Mouse (Mus musculus): ENCODE data around the gene Pex14. TPM values are rescaled to one million over a fixed set of nuclear protein-coding genes. Genes with fewer than 3 reads are reported as not detected.

Pex14 gene
- polyA plus RNA-seq, 1 experiment from 2014 or later: 21.4 TPM

GRCm38 (mm10) chr4:148972707-148973106 is 127.0 kb downstream of the Pex14 start:
- Histone ChIP-seq H3K4me3 (ENCODE audit: inconsistent target) (no peak overlapping the region), H3K36me3 (ENCODE audit: inconsistent target) (no peaks in the 10 kb centered on the region), H3K27ac (no peak overlapping the region), H3K79me2 (ENCODE audit: inconsistent target) (no peaks in the 10 kb centered on the region)
- 94% methylated on average over 14 of the region's 14 CpGs for WGBS (ENCODE audit: missing documents)

- H3K4me3 ChIP-seq (ENCODE audit: inconsistent target): no peak overlapping the region
- WGBS (ENCODE audit: missing documents): 97% methylated on average over 3 of the region's 3 CpGs
- H3K79me2 ChIP-seq (ENCODE audit: inconsistent target): no peaks in the 10 kb centered on the region
- H3K36me3 ChIP-seq (ENCODE audit: inconsistent target): no peaks in the 10 kb centered on the region
- H3K27ac ChIP-seq: no peak overlapping the region
Measured at GRCm38 (mm10) chr4:148971613-148972242, 127.9 kb downstream of the Pex14 start.

- WGBS (ENCODE audit: missing documents): 92% methylated on average over 4 of the region's 4 CpGs
- Histone ChIP-seq H3K36me3 (ENCODE audit: inconsistent target) (no peaks in the 10 kb centered on the region), H3K79me2 (ENCODE audit: inconsistent target) (no peaks in the 10 kb centered on the region), H3K27ac (no peak overlapping the region), H3K4me3 (ENCODE audit: inconsistent target) (no peak overlapping the region)
Measured at GRCm38 (mm10) chr4:148970742-148971141, 128.9 kb downstream of the Pex14 start.

GRCm38 (mm10) chr4:148969610-148970009 is 130.1 kb downstream of the Pex14 start:
- H3K79me2 ChIP-seq (ENCODE audit: inconsistent target): no peaks in the 10 kb centered on the region
- 56% methylated on average over 5 of the region's 5 CpGs for WGBS (ENCODE audit: missing documents)
- 0 out of 2 replicates have a peak, but pooled peaks cover 6% of the 10 kb centered on the region for H3K36me3 ChIP-seq (ENCODE audit: inconsistent target)
- H3K27ac ChIP-seq: no peak overlapping the region
- no peak overlapping the region for H3K4me3 ChIP-seq (ENCODE audit: inconsistent target)

- no peaks in the 10 kb centered on the region for H3K79me2 ChIP-seq (ENCODE audit: inconsistent target)
- no peak overlapping the region for H3K27ac ChIP-seq
- H3K4me3 ChIP-seq (ENCODE audit: inconsistent target): no peak overlapping the region
- WGBS (ENCODE audit: missing documents): 92% methylated on average over 5 of the region's 5 CpGs
- 0 out of 2 replicates have a peak, but pooled peaks cover 6% of the 10 kb centered on the region for H3K36me3 ChIP-seq (ENCODE audit: inconsistent target)
Measured at GRCm38 (mm10) chr4:148968859-148969258, 130.8 kb downstream of the Pex14 start.

- Histone ChIP-seq H3K79me2 (ENCODE audit: inconsistent target) (no peaks in the 10 kb centered on the region), H3K36me3 (ENCODE audit: inconsistent target) (peaks cover 18% of the 10 kb centered on the region; the same call in 1 of the 2 replicates), H3K27ac (no peak overlapping the region), H3K4me3 (ENCODE audit: inconsistent target) (no peak overlapping the region)
- 92% methylated on average over 5 of the region's 5 CpGs for WGBS (ENCODE audit: missing documents)
Measured at GRCm38 (mm10) chr4:148966132-148966531, 133.5 kb downstream of the Pex14 start.

- 93% methylated on average over 9 of the region's 10 CpGs for WGBS (ENCODE audit: missing documents)
- Histone ChIP-seq H3K79me2 (ENCODE audit: inconsistent target) (no peaks in the 10 kb centered on the region), H3K4me3 (ENCODE audit: inconsistent target) (no peak overlapping the region)
Measured at GRCm38 (mm10) chr4:148964541-148965310, 134.9 kb downstream of the Pex14 start.

GRCm38 (mm10) chr4:148962096-148962495 is 137.6 kb downstream of the Pex14 start:
- H3K36me3 ChIP-seq (ENCODE audit: inconsistent target): peaks cover 18% of the 10 kb centered on the region; the same call in 1 of the 2 replicates
- H3K27ac ChIP-seq: no peak overlapping the region
- H3K4me3 ChIP-seq (ENCODE audit: inconsistent target): no peak overlapping the region
- no peaks in the 10 kb centered on the region for H3K79me2 ChIP-seq (ENCODE audit: inconsistent target)
- WGBS (ENCODE audit: missing documents): 73% methylated on average over 1 of the region's 1 CpGs

More at GRCm38 (mm10) chr4:148964541-148965310, 134.9 kb downstream of the Pex14 start:
- peaks cover 18% of the 10 kb centered on the region; the same call in 1 of the 2 replicates for H3K36me3 ChIP-seq (ENCODE audit: inconsistent target)
- no peak overlapping the region for H3K27ac ChIP-seq

GRCm38 (mm10) chr4:148961081-148961480 is 138.6 kb downstream of the Pex14 start:
- 92% methylated on average over 14 of the region's 19 CpGs for WGBS (ENCODE audit: missing documents)
- Histone ChIP-seq H3K27ac (no peak overlapping the region), H3K36me3 (ENCODE audit: inconsistent target) (peaks cover 18% of the 10 kb centered on the region; the same call in 1 of the 2 replicates), H3K4me3 (ENCODE audit: inconsistent target) (no peak overlapping the region), H3K79me2 (ENCODE audit: inconsistent target) (no peaks in the 10 kb centered on the region)

GRCm38 (mm10) chr4:148960011-148960410 is 139.7 kb downstream of the Pex14 start:
- 95% methylated on average over 12 of the region's 12 CpGs for WGBS (ENCODE audit: missing documents)
- Histone ChIP-seq H3K4me3 (ENCODE audit: inconsistent target) (no peak overlapping the region), H3K79me2 (ENCODE audit: inconsistent target) (no peaks in the 10 kb centered on the region), H3K36me3 (ENCODE audit: inconsistent target) (peaks cover 13% of the 10 kb centered on the region; the same call in 1 of the 2 replicates), H3K27ac (no peak overlapping the region)

GRCm38 (mm10) chr4:148955131-148955813 is 144.4 kb downstream of the Pex14 start:
- Histone ChIP-seq H3K27ac (no peak overlapping the region), H3K36me3 (ENCODE audit: inconsistent target) (no peaks in the 10 kb centered on the region; the same call in 1 of the 2 replicates), H3K4me3 (ENCODE audit: inconsistent target) (no peak overlapping the region), H3K79me2 (ENCODE audit: inconsistent target) (no peaks in the 10 kb centered on the region)
- WGBS (ENCODE audit: missing documents): 92% methylated on average over 14 of the region's 14 CpGs

- no peaks in the 10 kb centered on the region for H3K79me2 ChIP-seq (ENCODE audit: inconsistent target)
- no peak overlapping the region for H3K27ac ChIP-seq
- H3K36me3 ChIP-seq (ENCODE audit: inconsistent target): no peaks in the 10 kb centered on the region
- H3K4me3 ChIP-seq (ENCODE audit: inconsistent target): no peak overlapping the region
- 89% methylated on average over 22 of the region's 69 CpGs for WGBS (ENCODE audit: missing documents)
Measured at GRCm38 (mm10) chr4:148952328-148953222, 147.1 kb downstream of the Pex14 start.

- no peak overlapping the region for H3K4me3 ChIP-seq (ENCODE audit: inconsistent target)
- no peaks in the 10 kb centered on the region for H3K79me2 ChIP-seq (ENCODE audit: inconsistent target)
- WGBS (ENCODE audit: missing documents): 96% methylated on average over 29 of the region's 44 CpGs
- H3K36me3 ChIP-seq (ENCODE audit: inconsistent target): no peaks in the 10 kb centered on the region
- H3K27ac ChIP-seq: no peak overlapping the region
Measured at GRCm38 (mm10) chr4:148951821-148952291, 147.8 kb downstream of the Pex14 start.
